Mouse (Mus musculus) urinary bladder, postnatal 4 days (tissue): ENCODE data around the gene Lypd6b.

ENCODE experiments used
- DNase-seq, 2 experiments: peaks; one replicate each; pipeline ENCODE4 v3.0.0; 2021 to 2022; ENCODE audit warnings: low spot score in 2 of 2

Lypd6b gene

DNA sequence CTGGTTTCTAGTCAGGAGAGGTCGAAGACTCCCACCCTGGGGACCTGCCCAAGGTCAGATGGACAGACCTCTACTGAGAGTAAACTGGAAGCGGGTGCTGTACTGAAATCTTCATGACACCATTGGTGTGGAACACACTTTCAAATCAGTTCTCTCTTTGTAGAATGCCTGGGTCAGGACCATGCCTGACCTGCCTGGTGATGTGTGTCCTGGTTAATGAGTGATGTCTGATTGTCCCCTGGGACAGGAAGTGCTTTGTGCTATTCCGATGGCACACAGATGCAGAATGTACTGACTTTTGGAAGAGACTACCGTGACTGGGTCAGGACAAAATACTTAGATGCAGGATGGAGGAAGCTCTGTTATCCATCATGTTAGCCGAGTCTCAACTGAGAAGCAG, 17.0 kb upstream of the Lypd6b start:
- no peak for DNase-seq

DNA sequence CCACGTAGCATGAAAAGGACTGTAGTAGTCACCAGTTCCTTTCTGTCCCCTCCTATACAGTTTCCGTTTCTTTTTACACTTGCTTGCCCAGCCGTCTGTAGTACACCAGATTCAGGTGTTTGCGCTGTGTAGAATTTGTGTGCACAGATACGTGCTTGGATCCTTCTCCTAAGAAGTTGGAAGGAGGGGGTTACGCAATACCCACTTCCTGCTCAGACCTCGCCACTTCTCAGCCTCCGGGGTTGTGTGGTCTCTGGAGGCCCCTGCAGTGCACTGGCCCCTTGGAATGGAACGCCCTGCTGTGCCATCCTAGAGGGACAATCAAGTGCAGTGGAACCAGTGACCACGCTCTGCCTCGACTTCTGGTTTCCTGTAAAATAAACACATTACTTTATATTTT, 16.3 kb upstream of the Lypd6b start:
- no peak for DNase-seq

DNA sequence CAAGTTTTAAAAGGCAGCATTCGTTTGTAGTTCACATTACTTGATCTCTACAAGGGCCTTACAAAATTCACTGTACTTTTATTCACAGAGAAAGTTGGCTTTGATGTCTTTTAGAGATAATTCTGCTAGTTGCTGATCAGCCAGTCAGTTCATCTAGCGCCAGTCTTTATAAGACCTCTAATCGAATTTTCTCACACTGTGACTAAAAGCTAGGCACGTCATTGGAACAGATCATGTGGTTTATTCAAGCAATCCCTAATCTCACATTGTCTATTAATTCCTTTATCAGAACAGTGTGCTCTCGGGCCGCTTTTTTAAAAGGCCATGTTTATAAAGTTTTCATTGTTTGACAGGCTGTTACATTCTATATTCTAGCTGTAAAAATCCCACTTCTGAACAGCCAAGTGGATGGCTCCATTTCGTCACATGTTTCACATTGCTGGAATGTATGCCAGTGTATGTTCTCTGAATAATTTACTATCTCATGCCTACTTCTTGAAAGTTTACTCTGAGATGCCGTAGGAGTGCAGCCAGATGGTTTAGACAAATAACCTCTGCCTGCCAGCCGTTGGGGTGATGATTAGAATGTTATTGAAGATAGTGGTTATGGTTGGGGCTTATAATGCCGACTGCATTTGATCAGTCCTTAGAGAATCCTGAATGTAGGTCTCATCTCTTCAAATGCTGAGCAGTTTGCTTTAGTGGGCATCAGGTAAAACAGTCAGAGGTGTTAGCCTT, 14.1 kb upstream of the Lypd6b start:
- no peak for DNase-seq

DNA sequence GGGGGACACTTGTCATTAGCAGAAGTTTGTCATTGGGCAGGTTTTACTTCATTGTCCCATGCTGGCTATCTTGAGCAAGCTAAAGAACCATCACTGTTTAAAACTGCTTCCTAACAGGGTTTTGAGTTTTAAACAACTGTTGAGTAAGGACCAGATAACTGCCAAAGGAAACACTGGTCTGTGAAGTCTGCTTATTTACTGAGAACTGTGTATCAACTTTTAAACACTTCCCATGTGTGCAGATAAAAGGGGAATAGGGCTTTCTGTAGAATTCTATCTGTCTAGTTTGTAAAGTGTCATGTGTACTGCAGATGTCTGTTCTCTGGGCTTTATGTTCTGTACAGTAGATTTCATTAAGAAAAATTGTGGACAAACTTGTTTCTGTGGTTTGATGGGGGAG, 13.3 kb upstream of the Lypd6b start:
- DNase-seq = no peak

DNA sequence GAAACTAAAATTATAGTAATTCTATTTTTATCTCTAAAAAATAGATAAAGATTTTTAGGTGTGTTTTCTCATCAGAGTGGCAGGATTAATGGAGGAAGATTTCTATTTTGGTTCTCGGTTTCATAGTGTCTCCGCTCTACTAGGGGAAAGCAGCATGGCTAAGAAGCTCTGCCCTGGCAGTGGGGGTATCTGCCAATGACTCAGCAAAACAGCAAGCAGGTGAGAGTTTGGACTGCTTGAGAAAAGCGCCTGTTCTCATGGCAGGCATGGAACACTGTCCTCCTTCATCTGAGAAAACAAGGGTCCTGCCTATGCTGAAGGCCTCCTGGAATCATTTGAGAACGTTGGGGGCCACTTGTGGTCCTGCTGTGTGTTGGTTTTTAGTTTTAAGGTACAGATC, 12.3 kb upstream of the Lypd6b start:
- DNase-seq = no peak

DNA sequence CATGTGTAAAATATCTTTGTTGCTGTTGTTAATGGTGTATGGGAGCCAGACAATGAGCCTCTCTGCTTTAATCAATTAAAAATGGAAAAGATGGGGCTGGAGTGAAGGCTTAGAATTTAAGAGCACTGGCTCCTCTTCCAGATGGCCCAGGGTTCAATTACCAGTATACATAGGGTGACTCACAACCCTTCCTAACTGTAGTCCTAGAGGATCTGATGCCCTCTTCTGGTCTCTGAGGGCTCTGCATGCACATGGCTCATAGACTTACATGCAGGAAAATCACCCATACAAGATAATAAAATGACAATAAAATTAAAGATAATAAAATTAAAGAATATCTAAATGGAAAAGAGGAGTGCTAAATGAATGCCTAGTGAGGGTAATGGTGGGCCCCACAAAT, 11.8 kb upstream of the Lypd6b start:
- DNase-seq = no peak

DNA sequence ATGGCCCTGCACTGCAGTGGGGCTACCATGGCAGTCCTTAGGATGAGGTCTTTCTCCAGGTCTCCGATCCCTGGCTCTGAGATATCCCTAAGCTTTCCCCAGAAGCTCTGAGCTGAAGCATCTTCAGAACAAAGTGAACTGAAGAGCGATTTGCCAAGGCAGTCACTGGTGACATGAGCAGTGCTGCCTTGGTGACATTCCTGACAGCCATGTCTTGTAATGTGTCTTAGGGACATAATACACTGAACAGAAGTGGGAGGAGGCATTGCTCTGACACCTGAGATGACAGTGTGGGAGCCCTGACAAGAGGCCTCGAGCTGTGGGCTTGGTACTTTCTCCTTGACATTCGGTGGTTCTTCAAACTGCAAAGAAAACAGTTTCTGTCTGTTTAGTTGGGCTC, 11.1 kb upstream of the Lypd6b start:
- no peak for DNase-seq

DNA sequence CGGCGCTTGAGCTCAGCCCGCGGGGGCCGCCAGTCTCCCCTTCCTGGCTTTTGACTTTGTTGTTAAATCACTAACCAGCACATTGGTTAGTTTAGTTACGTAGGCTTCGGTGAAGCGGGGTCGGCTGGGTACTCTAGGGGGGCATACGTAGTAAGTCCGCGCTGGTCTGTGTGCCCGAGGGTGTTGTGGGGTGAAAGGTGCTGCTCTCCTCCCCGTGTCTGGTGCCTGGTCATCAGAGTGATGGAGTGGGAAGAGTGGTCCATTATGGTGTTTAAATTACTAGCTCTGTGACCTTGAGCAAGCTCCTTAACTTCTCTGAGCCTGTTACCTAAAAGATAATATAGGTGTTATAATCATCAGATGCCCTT, 547 bp downstream of the Lypd6b start:
- DNase-seq = no peak

DNA sequence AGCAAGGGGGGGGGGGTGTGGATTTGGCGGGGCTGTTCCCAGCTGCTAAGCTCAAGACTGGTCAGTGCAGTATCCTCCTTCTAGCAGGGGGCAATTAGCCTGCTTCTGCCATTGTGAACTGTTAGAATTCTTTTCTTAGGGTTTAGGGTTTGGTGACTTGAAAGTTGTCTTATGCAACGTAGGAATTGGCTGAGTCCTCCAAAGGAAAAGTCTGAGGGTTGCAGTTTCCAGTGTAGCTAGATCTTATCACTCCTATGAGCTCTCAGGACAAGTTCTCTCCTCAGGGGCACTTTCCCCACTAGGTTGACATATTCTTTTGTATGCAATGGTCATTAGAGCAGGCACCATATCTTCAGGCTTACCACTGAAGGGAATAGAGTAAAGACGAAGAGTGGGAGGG, 1.2 kb downstream of the Lypd6b start:
- no peak for DNase-seq

DNA sequence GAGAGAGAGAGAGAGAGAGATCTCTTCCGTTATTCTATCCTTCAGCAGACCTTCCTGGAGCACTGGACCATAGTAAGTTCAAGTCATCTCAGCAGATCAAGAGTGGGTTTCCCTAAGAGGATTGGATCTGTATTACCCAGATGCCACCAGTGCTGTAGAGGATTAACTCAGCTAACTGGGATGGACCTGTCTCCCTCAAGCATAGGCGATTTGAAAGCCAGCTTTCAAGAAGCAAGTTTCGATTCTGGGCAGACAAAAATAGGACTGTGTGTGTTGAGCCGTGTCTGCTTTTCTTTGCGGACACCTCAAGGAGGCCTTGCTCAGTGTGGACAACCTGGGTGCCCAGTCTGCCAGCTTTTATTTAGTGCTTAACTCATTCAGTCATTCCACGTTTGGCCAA, 1.6 kb downstream of the Lypd6b start:
- DNase-seq = no peak

DNA sequence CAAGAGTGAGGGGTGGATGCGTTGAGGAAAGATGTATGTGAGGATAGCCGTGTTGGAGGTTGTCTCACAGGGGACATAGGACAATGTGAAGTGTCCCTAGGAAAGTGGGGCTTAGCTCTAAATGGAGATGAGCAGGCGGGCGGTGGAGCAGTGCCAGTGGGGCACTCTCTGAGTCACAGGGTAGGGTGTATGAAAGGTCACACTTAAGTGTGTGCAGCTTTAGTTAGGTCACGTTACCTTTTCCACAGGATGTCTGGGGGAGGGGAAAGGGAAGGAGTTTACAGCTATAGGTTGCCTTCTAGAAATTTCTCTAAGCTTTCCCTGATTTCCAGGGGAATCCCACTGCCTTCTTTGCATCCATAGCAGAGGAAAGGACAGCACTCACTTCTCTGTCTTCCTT, 2.0 kb downstream of the Lypd6b start:
- no peak for DNase-seq

DNA sequence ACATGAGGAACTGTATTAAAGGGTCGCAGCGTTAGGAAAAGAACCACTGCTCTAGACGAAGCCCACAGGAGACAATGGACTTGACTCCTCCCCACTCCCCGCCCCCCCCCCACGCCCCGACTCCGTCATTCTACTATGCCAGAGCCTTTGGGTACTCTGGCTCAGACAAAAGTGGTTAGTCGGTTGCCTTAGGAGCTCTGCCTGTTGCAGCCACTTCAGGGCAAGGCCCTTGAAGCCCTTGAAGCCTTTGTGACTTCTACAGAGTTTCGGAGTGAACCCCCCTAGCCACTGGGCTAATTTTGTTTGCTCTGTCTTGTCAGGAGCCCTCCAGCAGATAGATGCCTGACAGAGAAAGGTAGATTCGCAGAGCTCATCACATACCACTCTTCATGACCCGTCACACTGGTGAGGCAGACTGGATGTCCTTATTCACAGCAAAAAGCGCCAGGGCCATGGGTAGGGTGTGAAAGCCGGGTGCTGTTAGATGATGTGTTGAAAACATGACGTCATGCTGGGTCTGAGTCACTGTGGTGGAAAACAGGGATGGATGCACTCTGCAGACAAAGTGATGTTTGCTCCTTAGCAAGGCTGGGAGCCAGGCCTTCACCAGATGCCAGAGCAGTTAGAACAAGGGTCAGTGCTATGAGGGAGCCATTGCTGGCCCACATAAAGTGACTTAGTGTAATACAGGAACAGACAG, 10.1 kb downstream of the Lypd6b start:
- DNase-seq = no peak

DNA sequence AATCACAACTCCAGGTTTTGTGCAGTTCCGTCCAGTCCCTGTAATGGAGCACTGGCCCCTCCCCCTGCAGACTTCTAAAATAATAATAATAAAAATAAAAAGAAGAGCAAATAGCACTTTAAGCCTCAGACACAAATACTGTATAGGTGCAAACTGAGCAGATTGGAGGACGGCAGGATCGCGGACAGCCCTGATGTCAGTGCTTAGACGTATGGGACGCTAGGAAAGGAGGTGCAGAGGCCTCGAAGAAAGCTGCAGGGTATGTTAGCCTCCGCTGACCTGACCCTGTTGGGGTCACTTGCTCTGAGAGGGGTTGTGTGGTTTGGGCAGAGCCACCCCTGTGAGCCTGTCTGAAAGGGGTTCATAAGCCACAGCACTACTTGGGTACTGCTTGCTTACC, 17.0 kb downstream of the Lypd6b start:
- no peak for DNase-seq

DNA sequence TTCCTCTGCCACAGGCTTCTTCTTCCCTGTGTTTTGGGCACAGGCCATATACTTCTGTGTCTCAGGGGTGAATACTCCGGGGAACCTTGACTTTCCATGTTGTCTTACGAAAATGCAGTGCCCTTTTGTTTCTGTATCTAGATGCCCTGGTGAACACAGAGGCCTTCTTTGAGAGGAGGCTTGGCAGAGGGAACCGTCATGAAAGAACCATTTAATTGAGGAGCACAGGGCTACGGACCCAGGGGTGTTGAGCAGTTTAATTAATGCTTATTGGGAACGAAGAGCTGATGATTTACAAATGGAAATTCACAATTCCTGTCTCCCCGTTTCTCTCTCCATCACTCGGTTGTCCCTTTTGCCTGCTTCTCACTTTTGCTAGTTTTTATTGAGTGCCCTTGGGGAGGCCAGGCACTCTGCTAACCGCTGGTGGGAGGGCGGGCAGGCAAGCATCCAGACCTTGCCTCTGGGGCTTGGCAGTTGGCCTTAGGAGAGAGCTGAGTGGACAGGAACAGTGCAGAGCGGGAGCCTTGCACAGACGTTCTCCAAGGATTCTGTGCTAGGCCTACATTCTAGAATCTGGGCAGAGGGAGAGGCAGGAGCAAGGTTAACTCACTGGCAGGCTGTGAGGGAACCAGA, 18.4 kb downstream of the Lypd6b start:
- DNase-seq = peak in 1 of 2 experiments; percentile 35

DNA sequence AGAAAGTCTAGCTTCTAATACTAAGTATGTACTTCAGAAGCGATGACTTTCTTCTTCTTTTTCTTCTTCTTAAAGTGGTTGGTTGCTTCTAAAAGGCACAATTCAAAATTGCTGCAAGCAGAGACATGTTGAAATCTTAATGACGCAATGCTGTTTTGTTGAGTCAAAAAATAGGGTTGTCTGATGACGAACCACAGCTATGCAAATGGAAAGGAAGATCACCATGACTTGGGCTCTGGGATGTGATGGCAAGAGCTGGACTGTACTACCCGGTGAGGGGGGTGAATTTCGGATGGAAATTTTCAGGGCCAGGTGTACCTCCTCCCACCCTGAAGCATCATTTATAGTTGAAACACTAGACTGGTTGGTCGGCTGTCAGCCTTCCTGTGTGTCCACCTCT, 22.0 kb downstream of the Lypd6b start:
- no peak for DNase-seq

DNA sequence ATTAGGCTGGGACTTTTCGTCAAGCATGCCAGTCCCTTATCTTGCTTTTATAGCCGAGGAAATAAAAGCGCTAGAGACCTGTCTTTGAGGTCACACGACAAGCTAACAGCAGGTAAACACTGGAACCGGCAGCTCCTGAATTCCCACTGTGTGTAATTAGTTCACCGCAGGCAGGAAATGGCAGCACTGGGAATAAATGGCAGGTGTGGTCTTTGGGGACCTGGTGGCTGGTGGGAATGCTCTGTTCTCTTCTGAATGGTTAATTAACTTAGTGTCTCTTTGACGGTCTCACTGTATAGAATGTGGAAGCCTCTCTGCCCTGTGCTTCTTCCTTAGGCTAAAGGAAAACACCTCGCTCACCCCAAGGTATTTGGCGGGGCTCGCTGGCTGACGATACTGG, 23.9 kb downstream of the Lypd6b start:
- no peak for DNase-seq

DNA sequence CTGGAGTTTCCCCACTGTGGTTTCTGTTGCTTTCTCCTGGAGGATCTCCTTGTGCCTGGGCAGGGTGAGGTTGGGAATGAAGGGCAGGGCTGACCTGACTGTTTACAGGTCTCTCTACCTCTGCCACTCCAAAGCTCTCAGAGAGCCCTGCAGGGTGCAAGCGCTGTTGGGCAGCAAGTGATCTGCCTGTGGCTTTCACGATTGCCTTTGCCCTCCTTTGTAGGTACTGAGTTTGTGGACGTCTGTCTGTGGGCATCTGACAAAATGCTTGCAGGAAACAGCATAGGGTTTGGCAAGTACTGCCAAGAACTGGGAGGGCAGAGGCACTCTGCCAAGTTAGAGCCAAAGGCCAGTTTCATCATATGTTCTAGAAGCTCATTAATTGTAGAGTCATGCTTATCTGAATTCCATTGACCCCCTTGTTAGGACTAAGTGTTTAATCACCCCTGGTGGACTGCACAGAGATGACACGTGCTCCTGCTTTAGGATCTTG, 24.4 kb downstream of the Lypd6b start:
- DNase-seq = no peak

DNA sequence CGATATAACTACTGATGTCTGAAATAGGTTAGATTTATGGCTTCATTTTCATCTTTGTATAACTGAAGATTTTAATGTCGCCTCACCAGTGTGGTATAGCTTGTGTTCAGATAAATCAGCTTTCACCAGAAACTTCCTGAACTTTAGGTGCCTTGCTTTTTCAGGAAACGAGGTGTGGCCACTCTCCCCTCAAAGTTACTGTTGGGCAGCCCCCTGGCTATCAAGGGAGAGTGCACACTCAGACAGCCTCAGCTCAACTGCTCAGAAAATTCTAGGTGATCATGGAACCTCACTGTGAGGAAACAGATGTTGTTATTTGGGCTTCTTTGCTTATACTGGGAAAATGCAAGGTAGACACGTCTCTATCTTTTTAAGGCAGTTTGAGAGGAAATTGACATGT, 25.7 kb downstream of the Lypd6b start:
- DNase-seq = no peak

DNA sequence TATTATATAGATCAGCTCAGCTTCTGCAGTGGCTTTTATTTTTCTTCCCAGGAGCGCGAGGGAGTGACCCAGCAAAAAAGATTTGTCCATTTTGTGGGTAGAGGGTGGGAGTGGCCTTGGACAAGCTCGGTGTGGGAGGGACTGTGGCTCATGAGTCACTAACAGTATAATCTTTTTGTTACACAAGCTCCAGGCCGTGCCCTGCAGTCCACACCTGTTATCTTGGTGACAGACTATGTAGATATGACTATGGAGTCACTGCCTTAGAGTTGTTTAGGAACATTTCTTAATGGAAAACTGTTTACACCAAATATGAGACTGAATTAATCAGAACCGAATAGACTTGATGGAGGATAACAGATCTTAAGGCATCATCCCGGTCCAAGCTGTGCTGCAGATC, 26.5 kb downstream of the Lypd6b start:
- no peak for DNase-seq

DNA sequence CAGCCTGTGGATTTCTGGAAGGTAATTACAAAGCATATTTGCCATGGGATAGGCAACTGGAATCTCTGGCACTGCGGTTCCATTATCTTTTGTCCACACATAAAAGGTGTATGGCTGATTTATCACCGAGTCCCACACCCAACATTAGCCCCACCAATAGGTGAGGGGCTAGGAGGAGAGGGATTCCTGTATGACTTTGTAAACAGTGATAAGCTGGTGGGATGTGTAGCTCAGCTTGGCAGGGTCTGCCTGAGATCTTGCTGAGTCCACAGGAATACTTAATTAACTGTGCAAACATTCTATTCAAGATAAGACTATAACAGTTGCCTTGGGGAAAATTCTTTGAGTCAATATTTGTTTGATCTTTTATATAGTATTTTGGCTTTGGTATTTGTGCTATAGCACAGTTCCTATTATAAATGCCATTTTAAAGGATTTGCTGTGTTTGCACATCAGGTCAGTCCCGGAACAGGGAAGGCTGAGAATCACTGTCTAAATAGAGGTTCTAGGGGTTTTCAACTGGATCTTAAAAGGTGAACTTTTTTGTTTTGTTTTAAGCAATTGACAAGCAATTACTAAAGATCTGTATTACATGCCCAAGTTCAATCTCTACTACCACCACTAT, 28.3 kb downstream of the Lypd6b start:
- no peak for DNase-seq

DNA sequence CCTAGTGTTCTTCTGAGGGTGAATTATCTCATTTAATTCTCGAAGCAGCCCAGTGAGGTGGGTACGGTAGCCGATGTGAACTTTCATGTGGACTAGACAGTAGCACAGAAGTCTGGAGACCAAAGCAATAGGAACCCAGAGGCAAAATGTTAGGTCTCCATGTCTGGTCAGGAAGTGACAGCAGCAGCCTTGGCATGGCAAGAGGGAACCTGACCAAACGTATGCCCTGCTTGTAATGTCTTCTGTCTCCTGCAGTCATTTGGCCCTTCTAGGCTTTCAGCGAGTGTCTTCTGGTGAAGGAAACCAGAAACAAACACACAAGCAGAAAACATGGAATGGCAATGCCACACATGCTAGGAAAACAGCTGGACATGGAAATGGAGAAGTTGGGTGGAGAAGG, 29.1 kb downstream of the Lypd6b start:
- no peak for DNase-seq

DNA sequence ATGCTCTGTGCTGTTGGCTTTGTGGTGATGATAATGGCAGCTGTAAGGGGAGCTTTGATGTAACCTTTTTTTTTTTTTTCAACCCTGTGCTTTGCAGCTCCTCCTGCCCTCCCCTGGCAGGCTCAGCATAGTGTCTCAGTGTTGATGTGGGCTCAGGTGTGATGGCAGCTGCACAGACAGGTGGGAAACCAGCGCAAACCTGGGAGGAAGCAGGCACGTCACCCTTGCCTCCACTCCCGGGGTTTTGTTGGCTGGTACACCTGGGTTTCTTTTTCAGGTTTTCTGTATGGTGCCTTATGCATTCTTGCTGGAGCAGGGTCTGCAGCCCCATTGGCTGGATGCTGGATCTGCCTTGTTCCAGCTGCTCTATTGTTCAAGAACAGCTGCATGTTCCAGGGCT, 29.7 kb downstream of the Lypd6b start:
- no peak for DNase-seq

DNA sequence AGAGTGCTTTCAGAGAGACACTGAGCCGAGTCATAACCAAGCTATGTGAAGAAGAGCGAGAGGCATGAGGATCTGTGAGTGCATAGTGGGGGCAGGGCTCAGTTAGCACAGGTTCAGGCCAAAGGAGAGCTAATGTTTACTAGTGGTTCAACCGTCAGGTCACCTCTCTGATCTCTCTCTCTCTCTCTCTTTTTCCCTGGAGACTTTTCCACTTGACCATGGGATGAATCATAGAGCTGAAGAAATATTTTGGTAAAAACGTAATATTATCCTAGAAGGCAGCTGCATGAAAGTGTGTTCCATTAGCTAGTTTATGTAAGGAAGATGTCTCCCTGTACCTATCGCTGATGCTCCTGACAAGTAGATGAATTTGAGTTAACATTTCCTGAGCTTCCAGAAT, 30.6 kb downstream of the Lypd6b start:
- no peak for DNase-seq
